Mouse (Mus musculus) granulocyte monocyte progenitor cell, adult 5-6 weeks (primary cell): ENCODE measurements at regions not wholly inside any gene's neighbourhood (a gene's known extent, or its start where the extent isn't known, plus 50 kb on each side); places are given as distances from the start of the nearest gene placed in this dataset.

Experiments
- ATAC-seq: replicated peaks from 2 replicates; pipeline ENCODE4 v1.8.0; 2016; ENCODE audit warnings: mild to moderate bottlenecking, moderate TSS enrichment, inconsistent platforms; ENCODE audit not compliant: poor library complexity, severe bottlenecking

- no peak for ATAC-seq
These were observed 1478.4 kb upstream of the Slc10a2 start for GRCm38 (mm10) chr8:6583337-6584096.

GRCm38 (mm10) chr8:6582732-6583131, 1477.6 kb upstream of the Slc10a2 start:
- no peak for ATAC-seq

GRCm38 (mm10) chr8:6577868-6578634, 1472.9 kb upstream of the Slc10a2 start:
- no peak for ATAC-seq

- ATAC-seq: no peak
These were observed 1470.1 kb upstream of the Slc10a2 start for GRCm38 (mm10) chr8:6575241-6575640.

GRCm38 (mm10) chr8:6573492-6573891, 1468.3 kb upstream of the Slc10a2 start:
- no peak for ATAC-seq

GRCm38 (mm10) chr8:6572066-6572665, 1467.0 kb upstream of the Slc10a2 start:
- peak; percentile 89 for ATAC-seq

- no peak for ATAC-seq
These were observed 1445.8 kb upstream of the Slc10a2 start for GRCm38 (mm10) chr8:6550965-6551364.

GRCm38 (mm10) chr8:6527171-6527570, 1422.0 kb upstream of the Slc10a2 start:
- ATAC-seq: no peak

GRCm38 (mm10) chr8:6515882-6516682, 1410.9 kb upstream of the Slc10a2 start:
- no peak for ATAC-seq

- no peak for ATAC-seq
These were observed 1387.3 kb upstream of the Slc10a2 start for GRCm38 (mm10) chr8:6492453-6492852.

- peak; percentile 50 for ATAC-seq
These were observed 1376.8 kb upstream of the Slc10a2 start for GRCm38 (mm10) chr8:6481966-6482365.

- no peak for ATAC-seq
These were observed 1365.9 kb upstream of the Slc10a2 start for GRCm38 (mm10) chr8:6471089-6471488.

- ATAC-seq: no peak
These were observed 1351.5 kb upstream of the Slc10a2 start for GRCm38 (mm10) chr8:6456553-6457180.

- no peak for ATAC-seq
These were observed 1343.2 kb upstream of the Slc10a2 start for GRCm38 (mm10) chr8:6448301-6448700.

- no peak for ATAC-seq
These were observed 1333.9 kb upstream of the Slc10a2 start for GRCm38 (mm10) chr8:6439069-6439468.
